Mouse (Mus musculus): ENCODE results near the gene Ccdc88b. TPM values are rescaled to one million over a fixed set of nuclear protein-coding genes. Genes with fewer than 3 reads are reported as not detected.
"Not testable (repeated sequence)": the region's sequence is repeated elsewhere in the genome, so short reads cannot be mapped to it uniquely, and the experiment has no call there.

Gene Ccdc88b
- 0.59 and 1.6 TPM in 2 replicates for polyA plus RNA-seq (2016; fragmentation: Nextera tagmentation; extraction: Ambion mirVana)

GRCm38 (mm10) chr19:6858031-6858430, at the start of gene Ccdc88b:
Gene Ccdc88b, minus strand, starts transcription at chr19:6858211.
- Histone ChIP-seq H3K9me3 (no peaks in the 10 kb centered on the region), H3K36me3 (no peaks in the 10 kb centered on the region), H3K4me1 (peaks cover 13% of the 10 kb centered on the region), H3K27me3 (replicated peaks) (0 out of 2 replicates have a peak, but pooled peaks cover 5% of the 10 kb centered on the region), H3K4me2 (replicated peaks) (no peak within 1 kb of the TSS), H3K4me3 (no peak within 1 kb of the TSS), H3K27ac (no peak within 1 kb of the TSS), H3K9ac (no peak within 1 kb of the TSS)
- WGBS = 80% methylated on average over 7 of the region's 7 CpGs
- ATAC-seq (ENCODE audit: low FRiP score, low read depth) = no peak

DNA sequence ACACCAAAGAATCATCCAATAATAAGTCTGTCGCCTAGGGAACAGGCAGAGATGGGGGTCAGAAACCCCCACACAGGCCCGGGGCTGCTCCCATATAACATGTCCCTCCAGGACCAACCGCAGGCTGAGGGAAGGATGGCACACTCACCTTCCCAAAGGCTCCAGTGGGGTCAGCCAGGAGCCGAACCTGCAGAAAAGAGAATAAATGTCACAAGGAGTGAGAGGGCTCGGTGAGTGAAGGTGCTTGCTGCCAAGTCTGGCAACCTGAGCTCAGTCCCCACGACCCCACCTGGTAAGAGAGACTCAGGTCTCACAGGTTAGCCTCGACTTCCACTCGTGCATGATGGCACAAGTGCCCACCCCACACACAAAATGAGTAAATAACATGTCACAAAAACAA, 49.1 kb upstream of the Ccdc88b start:
- H3K4me2 ChIP-seq (replicated peaks) = no peak overlapping the region
- 92% methylated on average over 8 of the region's 8 CpGs for WGBS

GRCm38 (mm10) chr19:6906199-6906598, 48.2 kb upstream of the Ccdc88b start:
- Histone ChIP-seq H3K4me1 (peaks cover 23% of the 10 kb centered on the region), H3K27me3 (replicated peaks) (no peaks in the 10 kb centered on the region), H3K27ac (no peak overlapping the region), H3K9me3 (no peaks in the 10 kb centered on the region), H3K4me3 (no peak overlapping the region), H3K36me3 (peaks cover 24% of the 10 kb centered on the region), H3K9ac (no peak overlapping the region), H3K4me2 (replicated peaks) (no peak overlapping the region)
- WGBS = 94% methylated on average over 3 of the region's 3 CpGs
- ATAC-seq (ENCODE audit: low FRiP score, low read depth) = no peak

More for the DNA sequence above, 49.1 kb upstream of the Ccdc88b start:
- H3K4me3 ChIP-seq = no peak overlapping the region
- H3K27me3 ChIP-seq (replicated peaks) = no peaks in the 10 kb centered on the region
- no peak overlapping the region for H3K27ac ChIP-seq
- H3K4me1 ChIP-seq = peaks cover 30% of the 10 kb centered on the region
- H3K36me3 ChIP-seq = peaks cover 33% of the 10 kb centered on the region
- ATAC-seq (ENCODE audit: low FRiP score, low read depth) = no peak
- H3K9me3 ChIP-seq = no peaks in the 10 kb centered on the region
- 0 out of 2 replicates have a peak overlapping the region, but pooled peaks have one; percentile 22 for H3K9ac ChIP-seq

DNA sequence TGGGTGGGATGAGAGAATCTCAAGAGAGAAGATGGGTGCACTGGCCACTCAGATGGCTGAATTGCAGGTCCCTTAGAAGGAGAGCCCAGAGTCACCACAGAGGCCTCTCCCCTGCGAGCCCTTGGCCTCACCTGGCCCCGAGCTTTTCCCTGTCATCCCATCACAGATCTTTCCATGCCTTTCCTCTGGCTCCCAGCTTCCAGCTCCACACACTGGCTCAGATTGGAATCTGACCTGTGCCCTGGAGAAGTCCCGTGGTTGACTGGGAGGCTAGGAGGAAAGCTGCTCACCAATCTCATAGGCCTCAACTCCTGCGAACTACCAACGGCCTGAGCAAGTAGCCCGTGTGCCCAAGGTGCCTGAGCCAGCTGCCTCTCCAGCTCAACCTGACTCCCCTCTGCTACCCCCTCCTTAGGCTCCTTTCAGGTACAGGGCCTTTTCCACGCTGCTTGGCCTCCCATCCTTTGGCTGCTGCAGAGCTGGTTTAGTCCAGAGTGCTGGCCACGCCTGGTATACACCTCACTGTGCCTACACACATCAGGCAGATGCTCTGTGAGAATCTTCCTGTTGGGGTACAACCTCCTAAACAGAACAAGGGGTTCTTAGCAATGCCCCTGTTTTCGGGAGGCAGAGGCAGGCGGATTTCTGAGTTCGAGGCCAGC, 47.6 kb upstream of the Ccdc88b start:
- H3K27me3 ChIP-seq (replicated peaks) = no peaks in the 10 kb centered on the region
- no peaks in the 10 kb centered on the region for H3K9me3 ChIP-seq
- no peak overlapping the region for H3K9ac ChIP-seq
- peaks cover 21% of the 10 kb centered on the region for H3K36me3 ChIP-seq
- H3K4me1 ChIP-seq = peaks cover 19% of the 10 kb centered on the region
- ATAC-seq (ENCODE audit: low FRiP score, low read depth) = no peak
- 95% methylated on average over 11 of the region's 11 CpGs for WGBS
- H3K4me2 ChIP-seq (replicated peaks) = no peak overlapping the region
- no peak overlapping the region for H3K27ac ChIP-seq
- no peak overlapping the region for H3K4me3 ChIP-seq

- ATAC-seq (ENCODE audit: low FRiP score, low read depth) = no peak
- H3K4me3 ChIP-seq = no peak overlapping the region
- H3K4me1 ChIP-seq = peaks cover 19% of the 10 kb centered on the region
- H3K36me3 ChIP-seq = peaks cover 21% of the 10 kb centered on the region
- no peak overlapping the region for H3K27ac ChIP-seq
- WGBS = 88% methylated on average over 2 of the region's 2 CpGs
- no peaks in the 10 kb centered on the region for H3K9me3 ChIP-seq
- H3K27me3 ChIP-seq (replicated peaks) = no peaks in the 10 kb centered on the region
- H3K4me2 ChIP-seq (replicated peaks) = no peak overlapping the region
- H3K9ac ChIP-seq = no peak overlapping the region
Observed at GRCm38 (mm10) chr19:6904846-6905245, 46.8 kb upstream of the Ccdc88b start.

DNA sequence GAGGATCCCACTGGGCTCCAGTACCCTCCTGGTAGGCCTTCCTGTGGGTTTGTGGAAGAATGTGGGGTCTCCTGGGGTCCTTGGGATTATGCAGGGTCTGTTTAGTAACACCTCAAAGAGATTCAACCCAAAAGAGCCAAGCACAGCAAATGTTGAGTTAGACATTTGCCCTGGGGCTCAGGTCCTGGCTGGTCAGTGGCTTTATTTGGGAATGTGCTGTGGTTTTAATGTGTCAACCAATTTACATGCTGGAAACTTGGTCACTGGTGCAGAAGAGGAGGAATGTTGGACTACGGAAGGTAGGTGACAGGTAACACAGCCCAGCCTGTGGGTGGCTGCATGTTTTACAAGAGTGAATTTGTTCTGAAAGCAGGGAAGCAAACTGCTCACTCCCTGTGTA, 45.0 kb upstream of the Ccdc88b start:
- Histone ChIP-seq H3K27me3 (replicated peaks) (no peaks in the 10 kb centered on the region), H3K27ac (no peak overlapping the region), H3K9ac (no peak overlapping the region), H3K4me2 (replicated peaks) (no peak overlapping the region), H3K36me3 (peaks cover 21% of the 10 kb centered on the region), H3K4me3 (no peak overlapping the region), H3K4me1 (peaks cover 8% of the 10 kb centered on the region), H3K9me3 (no peaks in the 10 kb centered on the region)
- WGBS = 100% methylated on average over 1 of the region's 1 CpGs
- ATAC-seq (ENCODE audit: low FRiP score, low read depth) = no peak

DNA sequence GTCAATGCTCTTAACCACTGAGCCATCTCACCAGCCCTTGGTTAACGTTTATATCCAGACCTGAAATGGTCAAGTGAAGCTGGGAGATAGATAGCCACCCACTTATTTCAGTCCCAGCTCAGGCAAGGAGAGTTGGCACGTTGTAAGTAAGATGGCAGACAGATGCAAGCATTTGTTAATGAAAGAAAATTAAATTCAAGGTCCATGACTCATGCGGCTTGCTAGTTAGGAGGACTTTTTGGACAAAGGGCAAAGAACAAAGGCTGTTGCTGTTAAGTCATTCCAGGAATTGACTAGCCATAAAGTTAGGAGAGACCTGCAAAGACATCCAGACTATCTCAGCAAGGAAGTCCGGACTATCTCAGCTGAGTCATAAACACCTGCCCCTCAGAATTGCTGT, 41.6 kb upstream of the Ccdc88b start:
- 74% methylated on average over 4 of the region's 4 CpGs for WGBS
- no peaks in the 10 kb centered on the region for H3K27me3 ChIP-seq (replicated peaks)
- no peak overlapping the region for H3K9ac ChIP-seq
- H3K9me3 ChIP-seq = peaks cover 11% of the 10 kb centered on the region; the same call in 1 of the 2 replicates
- no peak overlapping the region for H3K4me2 ChIP-seq (replicated peaks)
- H3K27ac ChIP-seq = no peak overlapping the region
- H3K4me3 ChIP-seq = no peak overlapping the region
- no peaks in the 10 kb centered on the region; the same call in 1 of the 2 replicates for H3K36me3 ChIP-seq
- no peak for ATAC-seq (ENCODE audit: low FRiP score, low read depth)
- H3K4me1 ChIP-seq = no peaks in the 10 kb centered on the region

- not testable (repeated sequence) for H3K27ac ChIP-seq; H3K4me3 ChIP-seq; H3K4me2 ChIP-seq (replicated peaks); ATAC-seq (ENCODE audit: low FRiP score, low read depth); H3K27me3 ChIP-seq (replicated peaks); H3K9ac ChIP-seq; H3K4me1 ChIP-seq; H3K36me3 ChIP-seq
- H3K9me3 ChIP-seq = peaks cover 11% of the 10 kb centered on the region; the same call in 1 of the 2 replicates
- WGBS = 92% methylated on average over 18 of the region's 18 CpGs
Observed at GRCm38 (mm10) chr19:6895608-6896305, 37.7 kb upstream of the Ccdc88b start.

GRCm38 (mm10) chr19:6893731-6894451, 35.9 kb upstream of the Ccdc88b start:
- Histone ChIP-seq H3K9me3 (peaks cover 11% of the 10 kb centered on the region; the same call in 1 of the 2 replicates), H3K36me3 (no peaks in the 10 kb centered on the region), H3K4me2 (replicated peaks) (no peak overlapping the region), H3K9ac (no peak overlapping the region), H3K27me3 (replicated peaks) (no peaks in the 10 kb centered on the region), H3K27ac (no peak overlapping the region), H3K4me1 (no peaks in the 10 kb centered on the region), H3K4me3 (no peak overlapping the region)
- 90% methylated on average over 14 of the region's 14 CpGs for WGBS
- no peak for ATAC-seq (ENCODE audit: low FRiP score, low read depth)

- no peaks in the 10 kb centered on the region for H3K4me1 ChIP-seq
- 69% methylated on average over 4 of the region's 4 CpGs for WGBS
- H3K4me2 ChIP-seq (replicated peaks) = no peak overlapping the region
- no peaks in the 10 kb centered on the region for H3K27me3 ChIP-seq (replicated peaks)
- H3K27ac ChIP-seq = no peak overlapping the region
- no peak overlapping the region for H3K9ac ChIP-seq
- H3K4me3 ChIP-seq = no peak overlapping the region
- H3K36me3 ChIP-seq = no peaks in the 10 kb centered on the region
- peaks cover 10% of the 10 kb centered on the region; the same call in 1 of the 2 replicates for H3K9me3 ChIP-seq
- no peak for ATAC-seq (ENCODE audit: low FRiP score, low read depth)
Observed at GRCm38 (mm10) chr19:6892512-6892911, 34.5 kb upstream of the Ccdc88b start.

DNA sequence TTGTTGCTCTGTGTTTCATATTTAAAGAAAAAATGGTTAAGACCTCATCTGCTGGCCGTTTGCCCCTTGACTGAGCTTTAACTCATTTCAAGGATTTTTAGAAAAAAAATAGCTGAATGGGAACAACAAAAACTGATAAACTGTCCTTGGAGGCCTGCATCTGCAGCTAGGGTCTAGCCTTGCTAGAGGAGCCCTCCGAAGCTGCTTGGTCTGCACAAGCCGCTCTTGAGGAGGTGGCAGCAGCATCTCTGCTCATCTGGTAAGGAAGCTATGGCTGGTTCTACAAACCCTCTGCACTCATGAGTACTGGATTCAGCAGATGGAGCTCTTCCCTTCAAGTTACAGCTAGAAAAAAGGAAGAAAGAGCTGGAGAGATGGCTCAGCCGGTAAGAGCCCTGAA, 20.0 kb upstream of the Ccdc88b start:
- H3K9me3 ChIP-seq = peaks cover 5% of the 10 kb centered on the region
- H3K27me3 ChIP-seq (replicated peaks) = no peaks in the 10 kb centered on the region

DNA sequence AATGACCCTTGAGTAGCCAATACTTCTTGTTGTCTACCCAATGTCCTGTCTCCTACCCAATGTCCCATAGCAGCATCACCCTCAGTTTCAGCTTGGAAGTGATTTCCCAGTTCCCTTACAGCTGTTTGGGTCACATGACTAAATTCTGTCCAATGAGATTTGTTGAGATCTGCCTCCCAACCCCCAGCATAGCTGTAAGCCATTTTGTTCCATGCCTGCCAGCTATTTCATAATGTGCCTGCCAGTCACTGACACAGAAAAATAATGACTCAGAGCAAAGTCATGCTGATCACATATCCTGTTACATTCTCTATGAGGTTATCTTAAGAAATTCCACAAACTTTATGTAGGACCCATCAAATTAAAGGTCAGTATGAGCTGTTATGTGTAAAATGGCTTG, 18.8 kb upstream of the Ccdc88b start:
- H3K9me3 ChIP-seq = peaks cover 5% of the 10 kb centered on the region
- H3K4me2 ChIP-seq (replicated peaks) = no peak overlapping the region
- H3K4me1 ChIP-seq = no peaks in the 10 kb centered on the region
- no peak for ATAC-seq (ENCODE audit: low FRiP score, low read depth)
- H3K27me3 ChIP-seq (replicated peaks) = no peaks in the 10 kb centered on the region
- no peak overlapping the region for H3K27ac ChIP-seq
- no peaks in the 10 kb centered on the region for H3K36me3 ChIP-seq
- H3K4me3 ChIP-seq = no peak overlapping the region
- no peak overlapping the region for H3K9ac ChIP-seq

More for the DNA sequence above, 20.0 kb upstream of the Ccdc88b start:
- no peaks in the 10 kb centered on the region for H3K4me1 ChIP-seq
- H3K27ac ChIP-seq = no peak overlapping the region
- WGBS = 89% methylated on average over 4 of the region's 4 CpGs
- no peak overlapping the region for H3K4me3 ChIP-seq
- H3K36me3 ChIP-seq = no peaks in the 10 kb centered on the region
- no peak overlapping the region for H3K9ac ChIP-seq
- no peak for ATAC-seq (ENCODE audit: low FRiP score, low read depth)
- H3K4me2 ChIP-seq (replicated peaks) = no peak overlapping the region
